Mouse (Mus musculus) heart, embryonic 11.5 days (tissue): ENCODE measurements around the gene Fam120c. TPM values are rescaled to one million over a fixed set of nuclear protein-coding genes. Genes with fewer than 3 reads are reported as not detected.

Source experiments
- ATAC-seq: fragments of 200-750 bp; cut with Nextera tagmentation; replicated peaks from 2 replicates; pipeline ENCODE4 v1.8.0; 2017; ENCODE audit warnings: moderate library complexity; ENCODE audit not compliant: insufficient number of reproducible peaks, low FRiP score, low TSS enrichment
- H3K27ac ChIP-seq: fragments of 300-500 bp; sonication (generic); 2 replicates; pipeline ENCODE4 v1.5.1; 2014; ENCODE audit warnings: mild to moderate bottlenecking, low read depth, low read length
- H3K27me3 ChIP-seq: fragments of 300-500 bp; sonication (generic); 2 replicates; pipeline ENCODE4 v1.6.1; 2014; ENCODE audit warnings: mild to moderate bottlenecking, low read length, mixed read lengths; ENCODE audit not compliant: control insufficient read depth, insufficient read depth
- H3K36me3 ChIP-seq: fragments of 300-500 bp; sonication (generic); 2 replicates; pipeline ENCODE4 v1.6.1; 2014; ENCODE audit warnings: mild to moderate bottlenecking, low read length, moderate library complexity, mixed read lengths; ENCODE audit not compliant: control insufficient read depth, insufficient read depth
- H3K4me1 ChIP-seq: fragments of 300-500 bp; sonication (generic); 2 replicates; pipeline ENCODE4 v1.6.1; 2014; ENCODE audit warnings: low read length; ENCODE audit not compliant: control insufficient read depth, insufficient read depth
- H3K4me2 ChIP-seq: fragments of 300-500 bp; sonication (generic); 2 replicates; pipeline ENCODE4 v1.6.1; 2014; ENCODE audit warnings: mild to moderate bottlenecking, moderate library complexity
- H3K4me3 ChIP-seq: fragments of 300-500 bp; sonication (generic); 2 replicates; pipeline ENCODE4 v1.5.1; 2014; ENCODE audit warnings: low read depth, low read length
- H3K9ac ChIP-seq: fragments of 300-500 bp; sonication (generic); 2 replicates; pipeline ENCODE4 v1.6.1; 2014; ENCODE audit warnings: mild to moderate bottlenecking, low read depth, low read length, moderate library complexity
- H3K9me3 ChIP-seq: fragments of 300-500 bp; sonication (generic); replicated peaks from 2 replicates; pipeline ENCODE4 v1.6.1; 2016; ENCODE audit warnings: low read length; ENCODE audit not compliant: control insufficient read depth
- WGBS: fragments of 180-500 bp; shearing (Covaris S2); extraction: QIAGEN DNeasy Blood & Tissue Kit; methylation state at CpG from one replicate; pipeline ENCODE4 v1.1.7; 2014; ENCODE audit not compliant: insufficient replicate concordance; 5-methylcytosine and 5-hydroxymethylcytosine counted together
- polyA plus RNA-seq: library from polyadenylated mRNA; unstranded; fragments of >200 nt; fragmentation: Nextera tagmentation; extraction: Ambion mirVana; gene quantifications from 2 replicates; pipeline ENCODE4 v1.2.1, GENCODE M21; 2014

The Fam120c gene
- polyA plus RNA-seq, 1 experiment from 2014 or later, result 4.1 TPM

DNA sequence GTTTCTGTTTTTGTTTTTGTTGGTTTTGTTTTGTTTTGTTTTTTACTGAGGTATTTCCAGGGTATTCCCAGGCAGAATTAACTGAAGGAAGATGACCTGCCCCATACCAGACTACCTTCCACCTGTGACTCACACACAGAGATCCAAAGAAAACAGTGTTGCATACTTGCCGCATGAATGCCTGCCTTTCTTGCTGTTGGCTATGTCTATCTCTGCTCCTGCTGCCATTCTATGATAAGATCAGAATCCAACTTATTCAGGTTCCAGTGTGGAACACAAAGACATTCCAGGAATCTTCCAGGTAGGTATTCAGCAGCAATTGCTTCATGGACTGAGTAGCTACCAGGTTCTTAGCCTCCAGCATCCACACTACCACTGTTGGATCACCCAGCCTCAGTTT, 165.9 kb downstream of the Fam120c start:
- H3K9ac ChIP-seq, result no peak overlapping the region
- ATAC-seq, result no peak
- H3K4me2 ChIP-seq, result no peak overlapping the region
- 77% methylated on average over 1 of the region's 1 CpGs for WGBS
- H3K9me3 ChIP-seq, result no peaks in the 10 kb centered on the region
- H3K27me3 ChIP-seq, result no peaks in the 10 kb centered on the region
- no peak overlapping the region for H3K27ac ChIP-seq
- no peaks in the 10 kb centered on the region for H3K36me3 ChIP-seq
- H3K4me3 ChIP-seq, result no peak overlapping the region
- H3K4me1 ChIP-seq, result no peaks in the 10 kb centered on the region

DNA sequence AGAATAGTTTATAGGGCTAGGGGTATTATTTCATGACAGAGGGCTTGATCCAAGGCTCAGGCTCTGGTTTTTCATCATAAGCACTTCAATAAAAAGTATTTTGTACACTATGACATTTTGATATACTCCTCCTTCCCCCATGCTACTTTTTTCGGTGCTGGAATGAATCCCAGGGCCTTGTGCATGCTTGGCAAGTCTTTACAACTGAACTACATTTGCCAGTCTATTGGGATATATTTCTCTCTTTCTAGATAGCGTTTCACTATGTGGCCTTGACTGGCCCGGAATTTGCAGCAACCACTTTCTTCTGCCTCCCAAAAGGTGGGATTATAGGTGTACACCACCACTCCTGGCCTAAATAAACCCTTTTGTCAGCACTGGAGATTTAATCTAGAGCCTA, 169.1 kb downstream of the Fam120c start:
- H3K9ac ChIP-seq, result no peak overlapping the region
- H3K27me3 ChIP-seq, result no peaks in the 10 kb centered on the region
- H3K4me1 ChIP-seq, result no peaks in the 10 kb centered on the region
- WGBS, result 79% methylated on average over 3 of the region's 3 CpGs
- no peak overlapping the region for H3K27ac ChIP-seq
- no peaks in the 10 kb centered on the region for H3K9me3 ChIP-seq
- H3K4me3 ChIP-seq, result no peak overlapping the region
- H3K36me3 ChIP-seq, result no peaks in the 10 kb centered on the region
- H3K4me2 ChIP-seq, result no peak overlapping the region
- ATAC-seq, result no peak

DNA sequence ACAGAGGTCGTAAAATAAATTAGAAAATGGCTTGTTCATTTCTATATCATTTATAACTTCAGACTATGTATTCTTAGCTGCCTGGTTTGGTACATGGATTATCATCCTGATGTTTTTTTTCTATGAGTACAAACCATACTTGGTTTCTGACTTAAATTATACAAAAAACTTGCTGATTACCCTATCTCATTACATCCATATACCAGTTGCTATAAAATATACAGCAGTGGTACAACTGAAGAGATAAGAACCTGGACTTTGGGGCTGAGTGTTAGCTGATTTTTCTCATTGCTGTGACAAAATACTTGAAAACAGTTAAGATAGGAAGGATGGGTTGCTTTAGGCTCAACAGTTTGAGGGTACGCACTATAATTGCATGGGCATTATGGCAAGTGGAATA, 169.7 kb downstream of the Fam120c start:
- Histone ChIP-seq H3K4me2 (no peak overlapping the region), H3K9me3 (no peaks in the 10 kb centered on the region), H3K9ac (no peak overlapping the region), H3K27me3 (no peaks in the 10 kb centered on the region), H3K4me1 (no peaks in the 10 kb centered on the region), H3K36me3 (no peaks in the 10 kb centered on the region), H3K27ac (no peak overlapping the region), H3K4me3 (no peak overlapping the region)
- 82% methylated on average over 2 of the region's 2 CpGs for WGBS
- ATAC-seq, result no peak

DNA sequence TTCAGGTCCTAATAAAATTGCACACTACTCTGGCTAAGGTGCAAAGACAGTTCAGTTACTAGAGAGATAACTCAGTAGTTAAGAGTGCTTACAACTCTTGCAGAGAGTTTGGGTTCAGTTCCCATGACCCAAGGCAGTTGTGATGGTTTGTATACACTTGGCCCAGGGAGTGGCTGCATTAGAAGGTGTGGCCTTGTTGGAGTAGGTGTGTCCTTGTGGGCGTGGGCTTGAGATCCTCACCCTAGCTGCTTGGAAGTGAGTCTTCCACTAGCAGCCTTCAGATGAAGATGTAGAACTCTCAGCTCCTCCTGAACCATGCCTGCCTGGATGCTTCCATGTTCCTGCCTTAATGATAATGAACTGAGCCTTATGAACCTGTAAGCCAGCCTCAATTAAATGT, 174.2 kb downstream of the Fam120c start:
- Histone ChIP-seq H3K4me1 (no peaks in the 10 kb centered on the region), H3K9ac (no peak overlapping the region), H3K9me3 (no peaks in the 10 kb centered on the region), H3K4me2 (no peak overlapping the region), H3K36me3 (no peaks in the 10 kb centered on the region), H3K27me3 (no peaks in the 10 kb centered on the region), H3K4me3 (no peak overlapping the region), H3K27ac (no peak overlapping the region)
- no peak for ATAC-seq
- 60% methylated on average over 1 of the region's 1 CpGs for WGBS

DNA sequence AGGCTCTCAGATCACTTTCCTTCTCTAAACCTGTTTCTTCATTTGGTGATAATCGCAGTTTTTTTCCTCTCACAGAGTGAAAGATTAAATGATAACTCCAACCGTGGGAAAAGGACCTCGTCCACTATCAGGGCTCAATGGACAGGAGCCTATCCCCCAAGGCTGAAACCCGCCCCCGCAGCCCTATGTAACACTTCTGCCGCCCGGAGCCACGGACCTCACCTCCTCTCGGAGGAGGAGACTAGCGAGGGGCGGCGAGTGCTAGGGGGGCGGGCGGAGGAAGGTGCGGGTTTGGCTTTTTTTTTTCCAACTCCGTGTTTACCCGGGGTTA, 176.1 kb downstream of the Fam120c start:
- H3K36me3 ChIP-seq, result no peaks in the 10 kb centered on the region
- no peak for ATAC-seq
- 16% methylated on average over 17 of the region's 17 CpGs for WGBS

DNA sequence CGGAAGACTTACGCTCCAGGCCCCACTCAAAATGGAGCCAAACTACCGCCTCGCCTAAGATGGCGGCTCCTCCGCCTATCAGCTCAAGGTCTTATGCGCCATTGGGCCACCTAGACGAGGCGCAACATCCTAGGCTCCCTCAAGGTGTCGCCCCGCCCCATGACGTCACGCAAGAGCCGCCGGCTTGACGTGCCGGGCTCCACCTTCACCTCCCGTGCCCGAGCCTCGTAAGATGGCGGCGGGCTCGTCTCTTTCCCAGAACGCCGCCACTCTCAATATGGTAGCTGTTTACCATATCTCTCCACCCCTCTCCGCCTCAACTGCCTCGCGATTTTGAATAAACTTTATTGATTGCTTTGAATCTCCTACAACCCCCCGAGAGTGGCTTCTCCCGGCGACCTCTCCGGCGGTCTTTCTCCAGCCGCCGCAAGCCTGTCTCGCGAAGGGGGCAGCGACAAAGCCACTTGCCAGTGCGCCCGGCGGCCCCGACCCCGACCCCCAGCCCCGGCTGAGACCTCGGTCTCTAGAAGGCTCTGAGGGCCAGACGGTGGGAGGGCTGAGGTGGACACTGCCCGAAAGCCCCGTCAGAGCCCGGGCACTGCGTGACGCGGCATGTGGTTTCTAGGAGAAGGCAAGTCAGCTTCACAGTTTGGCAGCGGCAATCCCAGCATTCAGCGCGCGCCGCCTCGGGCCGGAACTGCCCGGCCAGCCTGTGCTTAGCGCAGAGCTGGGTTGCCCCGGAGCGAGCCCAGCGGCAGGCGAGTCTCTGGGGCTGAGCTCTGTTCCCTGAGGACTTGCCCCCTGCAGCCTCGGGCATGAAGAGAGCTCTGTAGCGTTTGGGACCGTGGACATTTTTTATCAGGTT, 176.7 kb downstream of the Fam120c start, which contains the start of gene Phf8:
Gene Phf8, plus strand, starts transcription at position 215 of the 865 bp plus-strand sequence.
- peak within 1 kb of the TSS; percentile 63 for H3K4me3 ChIP-seq
- peak; percentile 94 for ATAC-seq
- H3K4me1 ChIP-seq, result no peaks in the 10 kb centered on the region
- no peaks in the 10 kb centered on the region for H3K9me3 ChIP-seq
- 9% methylated on average over 67 of the region's 68 CpGs for WGBS
- peak within 1 kb of the TSS; percentile 85 for H3K9ac ChIP-seq
- H3K36me3 ChIP-seq, result no peaks in the 10 kb centered on the region
- H3K27me3 ChIP-seq, result no peaks in the 10 kb centered on the region
- peak within 1 kb of the TSS; percentile 97 for H3K27ac ChIP-seq
- peak within 1 kb of the TSS; percentile 66 for H3K4me2 ChIP-seq

More for the DNA sequence above, 176.1 kb downstream of the Fam120c start:
- Histone ChIP-seq H3K4me1 (no peaks in the 10 kb centered on the region), H3K27me3 (no peaks in the 10 kb centered on the region), H3K4me2 (peak overlapping the region; percentile 54), H3K9me3 (no peaks in the 10 kb centered on the region), H3K9ac (peak overlapping the region; percentile 69; the same call in 1 of the 2 replicates), H3K4me3 (peak overlapping the region; percentile 63), H3K27ac (peak overlapping the region; percentile 97)

Other genes starting within 250 kb of the Fam120c start
- gene Tsr2, start 247.6 kb upstream of the Fam120c start, polyA plus RNA-seq, result 19.5 and 22.6 TPM in 2 replicates
- gene Wnk3, start 146.1 kb upstream of the Fam120c start, polyA plus RNA-seq, result 2.7 and 3.6 TPM in 2 replicates
- 13.3 and 16.3 TPM in 2 replicates for gene Phf8, start 176.5 kb downstream of the Fam120c start, polyA plus RNA-seq